Mouse (Mus musculus) megakaryocyte, embryonic 14.5 days (primary cell): ENCODE data around the gene Max.

ENCODE experiments used
- FLI1 ChIP-seq: IDR thresholded peaks from 2 replicates; pipeline ENCODE4 v1.6.1; 2012; ENCODE audit warnings: low read length, inconsistent platforms, mixed read lengths
- GATA1 ChIP-seq: IDR thresholded peaks from 3 replicates; pipeline ENCODE4 v1.6.1; 2012; ENCODE audit warnings: mixed read lengths, low read length, inconsistent platforms, borderline replicate concordance

- TF ChIP-seq GATA1, result no peak
- TF ChIP-seq FLI1, result no peak
Observed at GRCm38 (mm10) chr12:76918113-76918512, 43.9 kb downstream of the Max start.
